Mouse (Mus musculus): ENCODE measurements around the gene Lpcat2. TPM values are rescaled to one million over a fixed set of nuclear protein-coding genes. Genes with fewer than 3 reads are reported as not detected.
"Not testable (repeated sequence)": the region's sequence is repeated elsewhere in the genome, so short reads cannot be mapped to it uniquely, and the experiment has no call there.

Gene Lpcat2
- polyA plus RNA-seq, 2 experiments from 2014 or later, result 0.22 TPM; not detected in 1

DNA sequence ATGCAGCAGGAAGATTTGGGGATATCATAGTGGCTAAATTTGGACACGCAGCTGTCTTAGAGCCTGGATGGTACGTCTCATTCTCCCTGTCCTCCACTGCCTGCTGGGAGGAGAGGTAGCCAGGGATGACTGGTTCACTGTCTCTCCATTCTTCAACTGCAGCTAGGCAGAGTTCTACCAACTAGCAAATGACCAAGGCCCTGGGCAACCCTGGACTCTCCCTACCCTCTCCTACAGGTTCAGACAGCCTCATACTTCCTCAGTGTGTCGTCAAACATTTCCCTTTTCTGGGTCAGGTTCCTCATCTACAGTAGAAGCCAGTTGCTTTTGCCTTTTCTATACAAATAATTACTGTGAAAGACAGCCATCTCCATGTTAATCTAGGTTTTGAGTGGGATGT lies 466 bp upstream of the Lpcat2 start:
- no peak for ATAC-seq

DNA sequence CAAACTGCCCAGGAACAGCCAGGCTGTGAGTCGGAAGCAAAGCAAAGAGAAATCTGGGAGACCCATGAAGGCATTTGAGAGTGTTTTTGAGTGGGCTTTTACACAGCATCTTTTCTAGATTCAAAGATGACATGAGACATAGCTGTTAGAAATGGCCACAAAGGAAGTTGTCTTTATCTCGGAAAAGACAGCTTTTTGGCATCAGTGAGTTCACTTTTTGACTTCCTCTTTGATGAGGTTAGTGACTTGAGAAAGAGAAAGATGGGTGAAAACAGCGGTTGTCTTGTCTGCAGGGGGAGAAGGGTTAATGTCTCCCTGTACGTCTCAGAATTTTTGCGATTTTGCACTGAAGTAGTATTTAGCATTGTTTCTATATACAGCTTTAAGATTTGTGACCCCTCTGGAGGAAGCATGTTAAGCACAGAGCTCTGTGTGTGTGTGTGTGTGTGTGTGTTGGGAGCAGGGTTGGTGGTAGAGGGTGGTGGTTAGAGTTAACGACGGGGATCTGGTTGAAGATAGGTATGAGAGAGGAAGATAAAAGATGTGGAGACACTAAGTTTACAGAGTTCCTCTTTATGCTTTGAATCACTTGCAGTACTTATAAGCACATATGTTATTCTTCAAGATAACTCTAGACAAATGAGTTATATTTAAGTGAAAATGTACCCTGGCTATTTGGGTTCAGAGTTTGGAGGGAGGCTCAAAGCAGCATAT lies 1.3 kb downstream of the Lpcat2 start:
- no peak for ATAC-seq

DNA sequence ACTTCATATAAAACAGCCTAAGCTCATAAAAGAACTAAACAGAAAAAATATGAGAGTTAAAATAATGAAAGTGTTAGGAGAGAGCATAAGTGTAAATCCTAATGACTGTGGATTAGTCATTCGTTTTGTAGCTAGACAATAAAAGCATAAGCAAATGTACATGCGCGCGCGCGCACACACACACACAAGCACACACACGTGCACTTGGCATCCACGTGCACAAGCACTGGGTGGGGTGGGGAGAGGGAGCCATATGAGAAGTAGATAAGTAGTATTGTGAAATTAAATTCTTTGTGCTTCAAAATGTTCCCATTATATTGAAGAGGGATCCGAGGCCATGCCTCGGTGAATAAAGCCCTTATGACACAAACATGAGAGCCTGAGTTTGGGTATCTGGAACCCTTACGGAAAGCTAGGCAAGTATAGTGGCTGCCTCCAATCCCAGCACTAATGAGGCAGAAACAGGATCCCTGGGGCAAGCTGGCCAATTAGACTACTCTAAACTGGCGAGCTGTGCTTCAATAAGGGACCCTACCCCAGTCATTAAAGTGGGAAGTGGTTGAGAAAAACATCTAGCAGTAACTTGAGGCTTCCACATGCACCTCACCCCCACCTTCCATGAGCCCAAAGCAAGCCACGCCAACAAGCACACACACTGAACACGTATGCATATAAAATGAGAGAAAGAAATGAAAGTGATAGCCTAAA lies 3.5 kb downstream of the Lpcat2 start:
- no peak for ATAC-seq

DNA sequence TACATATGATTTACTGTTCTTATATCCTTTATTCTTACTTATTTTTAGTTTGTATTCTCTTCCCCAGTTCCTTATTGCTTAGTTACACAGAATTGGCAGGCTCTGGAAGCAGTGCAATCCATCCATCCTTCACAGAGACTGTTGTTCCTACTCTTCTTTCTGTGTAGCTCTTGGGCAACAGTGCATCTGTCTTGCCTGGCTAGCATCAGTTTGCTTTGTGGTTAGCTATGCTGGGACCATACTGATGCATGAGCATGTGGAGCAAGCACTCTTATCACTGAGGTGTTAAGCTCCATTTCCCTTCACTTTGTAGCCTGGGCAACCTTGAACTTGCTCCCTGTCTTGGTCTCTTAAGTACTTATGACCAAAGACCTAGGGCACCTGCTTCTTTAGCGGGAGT lies 6.8 kb downstream of the Lpcat2 start:
- ATAC-seq, result no peak

DNA sequence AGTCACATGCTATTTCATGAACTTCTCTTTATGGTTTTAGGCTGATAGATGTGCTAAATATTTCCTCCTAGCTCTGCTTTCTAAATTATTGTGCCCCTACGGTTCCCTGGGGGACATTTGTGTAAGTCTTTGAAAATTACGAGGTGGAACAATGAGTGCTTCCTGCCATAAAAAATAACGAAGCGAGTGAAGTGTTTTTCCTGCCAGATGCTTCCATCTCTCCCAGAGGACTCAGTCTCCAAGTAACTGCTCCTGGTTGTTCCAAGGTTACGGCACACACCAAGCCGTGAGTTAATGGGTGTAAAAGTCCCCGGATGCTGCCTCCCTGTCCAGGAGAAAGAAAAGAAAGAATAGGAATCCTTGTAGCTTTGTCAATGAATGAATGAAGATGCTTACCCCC lies 15.1 kb downstream of the Lpcat2 start:
- no peak for ATAC-seq

DNA sequence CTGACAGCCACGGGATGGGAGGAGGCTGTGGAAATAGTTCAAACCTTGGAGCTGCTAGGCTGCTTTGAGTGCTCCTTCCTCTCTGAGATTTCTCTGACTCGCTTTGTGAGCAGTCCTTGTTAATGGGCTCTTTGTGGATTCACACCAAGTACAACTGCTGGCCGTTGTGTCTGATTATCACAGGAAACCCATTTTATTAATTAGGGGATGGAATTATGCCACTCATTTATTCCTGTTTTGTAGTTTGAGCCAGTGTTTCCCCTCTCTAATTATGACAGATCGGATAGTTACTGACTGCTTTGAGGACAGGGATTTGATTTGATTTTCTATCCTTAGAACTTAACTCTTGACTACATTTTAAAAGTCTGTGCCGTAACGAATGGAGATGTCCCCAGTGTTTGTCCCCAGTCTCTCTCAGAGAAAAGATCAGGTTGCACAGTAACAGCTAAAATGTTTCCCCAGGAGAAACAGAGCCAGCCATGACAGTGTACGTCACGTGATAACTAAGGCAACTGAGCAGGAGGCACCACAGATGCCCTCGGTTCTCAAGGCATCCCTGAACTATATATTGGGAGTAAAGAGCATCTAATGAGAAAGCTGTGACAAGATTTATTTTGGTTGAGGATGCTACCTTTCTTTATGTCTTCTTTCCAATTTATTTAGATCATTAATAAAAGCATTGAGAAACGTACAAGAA lies 17.1 kb downstream of the Lpcat2 start:
- no peak for ATAC-seq

DNA sequence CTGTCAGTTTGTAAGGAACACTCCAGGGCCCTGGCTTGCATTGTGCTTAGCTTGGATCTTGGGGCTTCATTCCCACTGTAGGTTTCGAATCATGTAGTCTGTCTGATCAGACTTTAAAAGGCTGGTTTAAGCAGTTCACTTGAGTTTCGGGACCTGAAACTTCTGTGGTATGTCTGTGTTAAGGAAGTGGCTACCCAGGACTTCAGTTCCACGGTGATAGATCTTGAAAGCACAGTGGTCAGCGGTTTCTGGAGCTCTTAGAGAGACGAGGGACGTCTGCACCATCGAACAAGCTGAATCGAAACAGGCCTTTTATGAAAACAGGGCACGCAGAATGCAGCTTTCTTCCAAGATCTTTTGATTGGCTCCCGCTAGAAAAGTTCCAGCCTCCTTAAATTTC lies 20.7 kb downstream of the Lpcat2 start:
- ATAC-seq, result no peak

DNA sequence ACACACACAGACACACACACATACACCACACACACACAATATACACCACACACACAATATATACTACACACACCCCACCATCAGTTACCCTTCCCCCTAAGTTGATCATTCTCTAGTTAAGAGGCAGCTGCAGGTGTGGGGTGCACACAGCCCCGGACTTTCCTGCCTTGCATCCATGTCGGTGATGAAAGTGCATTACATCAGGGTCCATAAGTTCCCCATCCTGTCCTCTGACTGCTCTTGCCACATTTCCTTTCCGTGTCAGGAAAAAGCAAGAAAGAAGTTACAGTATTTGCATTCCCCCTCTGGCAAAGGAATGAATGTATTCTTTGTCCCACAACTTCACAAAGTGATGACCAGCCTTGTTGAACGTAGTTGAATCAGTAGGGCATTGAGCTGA lies 26.1 kb downstream of the Lpcat2 start:
- no peak for ATAC-seq

DNA sequence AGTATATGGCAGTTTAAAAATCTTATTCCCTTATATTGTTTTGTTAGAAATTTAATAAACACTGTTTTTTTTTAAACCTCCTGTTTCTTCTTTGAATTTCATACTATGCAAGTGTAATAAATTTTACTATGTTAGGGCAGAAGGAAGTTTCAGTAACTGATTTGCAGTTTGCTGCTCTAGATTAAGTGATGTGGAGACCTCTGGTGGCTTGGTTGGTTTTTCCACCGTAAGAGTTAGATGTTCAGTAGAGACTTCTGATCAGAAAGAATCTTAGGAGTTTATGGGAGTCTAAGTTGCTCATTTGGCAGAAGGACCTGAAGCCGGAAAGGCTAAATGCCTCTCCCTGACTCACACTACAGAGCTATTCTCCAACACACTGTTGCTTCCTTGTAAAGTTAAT lies 28.6 kb downstream of the Lpcat2 start:
- ATAC-seq, result no peak

DNA sequence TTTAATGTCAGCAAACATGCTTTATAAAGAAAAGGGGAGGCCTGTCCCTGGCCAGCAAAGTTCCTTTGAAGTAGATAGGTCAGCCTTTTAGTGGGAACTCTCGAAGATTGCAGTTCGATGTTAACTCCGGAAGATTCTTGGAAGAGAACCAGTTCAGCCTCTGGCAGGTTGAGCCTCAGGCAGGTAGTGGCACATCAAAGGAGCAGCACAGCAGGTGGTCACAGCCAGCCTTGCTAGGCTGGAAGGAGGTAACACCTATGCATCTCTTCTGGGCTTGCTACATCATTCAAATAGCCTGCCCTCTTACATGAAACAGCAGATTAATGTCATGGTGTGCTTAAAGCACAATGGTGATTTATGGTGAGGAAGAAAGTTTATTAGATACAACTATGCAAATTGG lies 37.1 kb downstream of the Lpcat2 start:
- ATAC-seq, result not testable (repeated sequence)

DNA sequence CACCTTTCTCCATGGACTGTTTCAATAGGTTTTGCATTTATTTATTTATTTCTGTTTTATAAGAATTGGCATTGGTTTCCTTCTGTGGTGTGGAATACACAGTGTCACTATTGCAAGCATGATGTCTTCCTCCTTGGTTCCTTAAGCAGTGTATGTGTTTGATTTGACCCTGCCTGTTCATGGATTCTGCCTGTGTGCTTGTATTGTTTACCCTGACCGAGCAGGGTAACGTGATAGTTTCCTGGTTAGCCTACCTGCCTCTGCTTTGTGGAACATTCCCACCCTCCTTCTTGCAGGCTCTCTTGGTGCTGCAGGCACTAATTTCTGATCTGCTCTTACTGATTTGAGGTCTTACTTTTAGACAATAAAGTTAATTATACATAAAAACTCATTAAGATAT lies 38.7 kb downstream of the Lpcat2 start:
- no peak for ATAC-seq

DNA sequence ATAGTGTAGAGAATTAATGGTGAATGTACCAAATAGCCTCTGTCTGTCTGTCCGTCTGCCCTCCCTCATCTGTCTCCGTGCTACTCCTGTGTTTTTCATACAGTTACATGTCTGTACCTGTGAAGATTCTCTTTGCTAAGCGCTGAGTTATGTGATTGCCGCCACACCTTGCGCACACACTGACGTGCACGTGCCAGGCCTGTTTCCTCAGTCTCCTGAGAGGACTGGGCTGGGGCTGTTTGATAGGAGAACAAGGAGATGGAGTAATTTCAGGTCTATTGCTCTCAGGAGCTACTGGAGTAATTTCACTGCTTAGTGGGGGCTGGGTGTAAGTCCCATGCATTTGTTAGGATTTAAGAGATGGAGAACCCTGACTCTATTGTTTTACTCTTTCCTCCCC lies 39.9 kb downstream of the Lpcat2 start:
- ATAC-seq, result no peak

DNA sequence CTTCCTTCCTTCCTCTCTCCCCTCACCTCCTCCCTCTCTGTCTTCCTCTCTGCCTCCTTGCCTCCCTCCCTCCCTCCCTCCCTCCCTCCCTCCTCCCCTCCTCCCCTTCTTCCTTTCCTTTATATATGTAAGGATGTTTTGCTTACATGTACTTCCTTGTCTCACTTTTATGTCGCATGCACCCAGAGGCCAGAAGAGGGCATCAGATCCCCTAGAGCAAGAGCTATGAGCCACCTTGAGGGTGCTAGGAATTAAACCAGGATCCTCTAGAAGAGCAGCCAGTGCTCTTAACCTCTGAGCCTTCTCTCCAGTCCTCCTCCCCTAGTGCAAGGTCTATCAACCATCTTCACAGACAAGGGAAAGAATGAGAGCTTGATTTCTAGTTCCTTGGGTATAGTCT lies 40.9 kb downstream of the Lpcat2 start:
- no peak for ATAC-seq

DNA sequence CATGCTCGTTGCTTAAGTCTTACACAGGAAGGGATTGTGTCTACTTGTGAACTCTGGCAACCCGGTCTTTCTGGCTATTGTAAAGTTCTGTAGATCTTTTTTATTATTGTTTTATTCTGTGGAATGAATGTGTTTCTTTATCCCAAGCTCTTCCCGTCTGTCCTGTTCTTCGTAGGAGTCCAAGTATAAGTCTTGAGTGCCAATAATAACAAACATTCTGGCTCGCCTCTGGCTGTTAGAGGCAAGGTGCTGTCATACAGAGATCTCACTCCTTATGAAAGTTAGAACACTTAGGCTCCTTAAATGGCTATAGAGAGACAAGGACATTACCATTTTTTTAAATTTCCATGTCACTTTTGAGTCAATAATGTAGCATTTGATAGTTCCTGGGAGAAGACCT lies 41.5 kb downstream of the Lpcat2 start:
- ATAC-seq, result no peak

DNA sequence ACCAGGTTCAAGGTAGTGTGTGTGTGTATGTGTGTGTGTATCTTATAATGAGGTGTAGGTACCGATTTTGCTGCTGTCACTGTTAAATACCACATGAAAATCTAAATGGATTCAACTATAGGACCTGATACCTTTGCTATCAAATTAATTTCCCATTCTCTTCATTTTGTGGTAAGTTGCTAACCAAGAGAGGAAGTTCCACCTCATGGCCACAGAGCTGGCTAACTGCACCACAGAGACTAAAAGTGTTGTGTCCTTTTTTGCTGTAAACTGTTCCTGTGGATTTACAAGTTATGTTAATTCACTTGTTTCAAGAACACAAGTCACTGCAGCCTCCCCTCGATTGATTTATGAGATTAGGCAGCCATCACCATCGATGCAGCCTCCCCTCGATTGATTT lies 42.7 kb downstream of the Lpcat2 start:
- ATAC-seq, result no peak

DNA sequence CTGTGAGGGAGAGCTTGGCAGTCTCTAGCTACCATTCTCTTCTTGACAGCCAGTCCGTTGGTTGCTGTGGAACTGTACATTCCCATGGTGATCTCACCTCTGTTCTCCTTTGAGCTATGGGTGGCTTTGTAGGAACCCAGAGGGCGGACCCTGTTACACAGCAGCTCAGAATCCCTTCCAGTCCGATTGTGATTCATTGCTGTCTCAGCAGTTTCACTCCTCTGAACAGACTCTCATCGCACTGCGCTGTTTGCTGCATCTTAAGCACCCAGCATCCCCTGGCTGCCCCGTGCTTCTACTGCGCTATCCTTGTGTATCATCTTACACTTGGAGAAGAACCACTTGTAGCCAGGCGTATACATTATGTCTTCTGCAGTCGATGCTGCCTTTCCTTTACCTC lies 44.5 kb downstream of the Lpcat2 start:
- ATAC-seq, result no peak

DNA sequence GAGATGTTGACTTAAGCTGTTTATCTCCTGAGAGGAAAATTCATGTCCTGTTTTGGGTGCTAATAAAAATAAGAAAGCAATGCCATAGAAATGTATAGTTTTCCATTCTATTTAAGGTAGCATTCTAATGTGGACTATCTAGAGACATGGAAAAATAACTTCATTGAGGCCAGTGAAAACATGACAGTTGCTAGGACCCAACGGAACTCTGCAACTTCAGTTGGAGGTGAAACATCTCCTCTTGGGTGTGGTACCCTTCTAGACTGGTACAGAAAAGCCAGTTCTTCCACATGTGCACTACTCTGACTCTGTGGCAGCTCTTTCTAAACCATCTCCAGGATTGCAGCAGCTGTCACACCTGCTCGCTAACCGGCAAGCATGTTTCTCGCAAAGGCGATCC lies 46.0 kb downstream of the Lpcat2 start, which contains the start of gene Capns2:
Gene Capns2 (plus strand): TSS at position 301 of the 400 bp plus-strand sequence.
- no peak for ATAC-seq

DNA sequence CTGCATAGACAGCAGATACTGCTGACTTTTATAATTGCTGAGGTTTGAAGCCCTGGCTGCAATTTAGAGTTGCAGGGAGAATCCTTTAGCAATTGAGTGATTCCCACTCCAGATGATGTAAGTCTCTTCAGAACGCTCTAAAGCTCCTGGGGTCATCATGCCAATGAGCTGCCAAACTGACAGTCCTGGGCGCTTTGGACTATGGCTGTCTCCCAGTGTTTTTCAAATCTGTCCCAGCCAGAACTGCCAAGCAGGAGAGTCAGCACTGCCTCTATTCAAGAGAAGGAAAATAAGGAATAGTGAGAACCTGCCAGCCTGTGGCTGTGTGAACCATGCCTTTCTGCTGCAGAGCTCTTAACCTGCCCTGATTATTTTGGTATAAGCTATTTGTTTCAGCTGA lies 47.8 kb downstream of the Lpcat2 start:
- ATAC-seq, result no peak

DNA sequence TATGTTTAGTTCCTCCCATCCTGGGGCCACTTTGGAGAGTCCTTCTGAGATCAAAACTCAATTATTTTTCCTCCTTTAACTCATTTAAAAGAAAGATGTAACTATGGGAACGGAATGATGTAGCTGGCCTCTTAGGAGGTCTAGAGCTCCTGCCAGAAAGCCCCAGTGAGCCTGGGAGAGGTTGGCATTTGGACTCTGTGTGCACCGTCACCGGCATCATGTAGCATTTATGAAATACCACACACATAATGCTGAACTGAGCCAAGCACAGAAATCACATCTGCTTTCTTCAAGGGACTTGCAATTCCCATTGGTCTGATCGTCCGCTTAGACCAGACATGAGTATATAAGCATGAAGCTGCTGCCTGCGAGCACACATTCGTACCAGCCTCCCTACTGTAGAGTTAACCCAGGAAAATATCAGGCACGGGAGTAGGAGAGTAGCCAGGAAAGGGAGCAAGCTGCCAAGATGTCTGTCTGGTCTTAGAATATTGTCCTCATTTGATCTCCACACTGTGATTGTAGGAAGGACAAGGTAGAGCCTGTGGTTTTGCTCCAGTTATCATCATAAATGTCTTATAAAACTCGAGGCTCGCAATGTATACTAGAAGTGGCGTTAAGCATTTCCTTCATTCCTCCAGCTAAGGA lies 48.5 kb downstream of the Lpcat2 start:
- no peak for ATAC-seq

DNA sequence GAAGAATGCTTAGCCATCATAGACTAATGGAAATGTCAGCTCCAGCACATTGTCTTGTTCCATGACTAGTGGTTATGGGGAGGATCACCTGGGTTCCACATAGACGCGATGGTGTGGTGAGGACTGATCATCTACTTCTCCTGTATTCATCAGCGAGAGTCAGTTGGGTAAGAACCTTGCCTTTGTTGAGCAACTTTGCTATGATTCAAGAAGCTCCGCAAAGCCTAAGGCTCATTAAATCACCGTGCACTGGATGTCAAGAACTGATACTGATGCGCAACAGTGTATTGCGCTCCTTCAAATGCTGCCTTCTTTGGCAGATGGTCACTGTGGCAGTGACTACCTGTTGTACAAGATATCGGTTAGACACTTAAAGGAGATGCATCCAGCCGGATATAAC lies 51.4 kb downstream of the Lpcat2 start:
- no peak for ATAC-seq

DNA sequence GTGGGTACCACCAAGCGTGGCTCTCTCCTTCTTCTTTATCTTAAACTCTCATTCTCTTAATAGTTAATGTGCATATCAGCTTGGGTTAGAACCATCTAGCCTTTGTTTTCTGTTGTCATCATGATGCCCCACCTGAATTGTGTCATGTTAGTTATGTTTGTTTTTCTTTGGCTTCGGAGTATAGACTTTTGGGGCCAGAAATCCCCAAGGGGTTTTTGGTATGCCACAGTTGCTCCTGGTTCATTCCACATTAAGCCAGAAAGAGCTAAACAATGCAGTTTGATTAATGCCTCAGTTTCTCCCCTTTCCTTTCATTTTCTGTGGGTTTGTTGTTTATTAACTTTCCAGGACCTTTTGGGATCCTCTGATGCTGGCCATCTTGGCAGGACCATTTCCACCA lies 53.3 kb downstream of the Lpcat2 start:
- no peak for ATAC-seq

DNA sequence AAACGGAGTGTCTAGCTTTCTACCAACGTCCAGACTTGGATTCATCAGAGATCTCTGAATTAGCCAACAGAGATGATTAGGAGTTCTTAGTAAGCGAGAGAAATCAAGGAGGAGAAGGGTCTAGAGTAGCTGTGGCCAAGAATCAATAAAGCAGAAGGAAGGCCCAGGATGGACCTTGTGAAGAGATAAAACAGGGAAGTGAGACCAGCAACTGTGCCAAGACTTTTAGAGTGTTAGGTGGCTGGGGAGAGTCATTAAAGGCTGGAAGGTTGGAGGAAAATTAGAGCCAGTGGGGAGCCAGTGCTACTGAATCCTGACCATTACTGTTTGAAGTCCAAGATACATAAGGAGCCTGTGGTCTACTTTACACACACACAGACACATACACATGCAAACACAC lies 56.3 kb downstream of the Lpcat2 start:
- ATAC-seq, result no peak

DNA sequence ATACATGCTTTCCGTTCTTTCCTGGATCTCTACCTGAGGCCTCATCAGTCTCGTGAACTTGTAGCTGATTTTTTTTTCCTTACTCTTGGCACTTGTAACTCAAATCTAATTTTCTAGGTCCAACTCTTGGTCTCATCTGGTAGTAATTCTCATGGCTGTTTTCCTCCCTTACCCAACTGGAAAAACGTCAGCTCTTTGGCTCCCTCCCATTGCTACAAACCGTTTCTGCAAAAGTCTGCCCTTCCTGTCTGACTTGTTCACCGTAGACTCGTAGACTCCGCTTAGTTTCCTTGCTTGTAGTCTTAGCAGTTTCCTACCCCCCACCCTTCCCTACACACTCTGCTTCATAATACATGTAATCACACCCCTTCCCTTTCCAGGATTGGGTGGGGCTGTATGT lies 58.3 kb downstream of the Lpcat2 start:
- ATAC-seq, result no peak

Measured in CD4-positive, CD25-positive, alpha-beta regulatory T cell, adult 4 months (primary cell).